Mouse (Mus musculus) CD4-positive helper T cell, adult 2 months (primary cell): Measurements from ENCODE around the gene Ltbp2.

Experiments
- DNase-seq: peaks from one replicate; pipeline ENCODE4 v3.0.0-alpha.2; 2012; ENCODE audit warnings: low read depth, missing footprints, low spot score

The Ltbp2 gene

DNA sequence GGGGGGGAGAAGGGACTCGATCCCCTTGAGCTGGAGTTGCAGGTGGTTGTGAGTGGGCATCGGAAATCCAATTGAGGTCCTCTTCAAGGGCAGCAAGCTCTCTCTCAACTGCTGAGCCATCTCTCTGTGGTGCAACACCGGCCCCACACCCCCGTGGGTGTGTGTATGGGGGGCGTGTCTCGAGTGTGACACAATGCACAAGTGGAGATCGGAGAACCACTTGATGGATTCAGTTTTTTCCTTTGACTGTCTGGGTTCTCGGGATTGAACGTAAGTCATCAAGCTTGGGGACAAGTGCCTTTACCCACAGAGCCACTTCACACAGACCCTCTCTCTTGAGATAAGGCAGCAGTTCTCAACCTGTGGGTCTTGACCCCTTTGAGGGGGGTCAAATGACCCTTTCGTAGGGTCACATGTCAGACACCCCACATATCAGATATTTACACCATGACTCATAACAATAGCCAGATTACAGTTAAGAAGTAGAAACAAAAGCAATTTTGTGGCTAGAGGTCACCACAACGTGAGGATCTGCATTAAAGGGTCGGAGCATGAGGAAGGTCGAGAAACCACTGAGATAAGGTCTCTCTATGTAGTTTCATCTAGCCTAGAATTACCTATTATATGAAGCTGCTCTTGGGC lies 112.6 kb downstream of the Ltbp2 start:
- DNase-seq = peak; percentile 56

DNA sequence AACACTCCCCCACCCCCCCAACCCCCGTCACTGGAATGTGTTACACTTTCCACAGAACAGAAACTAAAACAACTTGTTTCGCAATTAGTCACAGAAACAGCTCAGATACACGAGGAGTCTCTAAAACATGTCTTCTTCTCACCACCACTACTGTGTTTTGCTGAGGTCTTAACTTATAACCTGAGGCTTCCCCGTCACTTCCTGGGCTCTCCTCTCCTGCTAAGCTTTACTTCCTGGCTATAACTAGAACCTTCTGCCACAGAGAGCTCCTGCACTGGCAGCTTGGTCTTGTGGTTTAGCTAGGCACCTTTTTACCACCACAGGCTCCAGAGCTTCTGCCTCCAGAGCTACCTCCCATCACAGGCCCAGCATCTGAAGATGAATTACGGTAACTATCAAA lies 113.8 kb downstream of the Ltbp2 start:
- peak; percentile 92 for DNase-seq

DNA sequence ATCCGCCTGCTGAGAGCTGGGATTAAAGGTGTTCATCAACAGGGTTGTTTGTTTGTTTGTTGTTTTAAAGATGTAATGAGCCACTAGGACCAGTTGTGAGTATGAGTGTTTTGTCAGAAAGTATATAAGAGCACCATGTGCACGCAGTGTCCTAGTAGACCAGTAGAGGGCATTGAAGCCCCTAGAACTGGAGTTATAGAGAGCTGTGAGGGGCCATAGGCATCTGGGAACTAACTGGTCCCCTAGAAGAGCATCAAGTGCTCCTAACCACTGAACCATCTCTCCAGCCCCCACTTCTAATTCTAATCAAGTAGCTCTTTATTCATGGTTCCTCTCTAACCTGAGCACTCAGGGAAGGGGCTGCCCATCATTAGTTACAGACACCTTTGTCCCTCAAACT lies 117.3 kb downstream of the Ltbp2 start:
- peak; percentile 51 for DNase-seq

DNA sequence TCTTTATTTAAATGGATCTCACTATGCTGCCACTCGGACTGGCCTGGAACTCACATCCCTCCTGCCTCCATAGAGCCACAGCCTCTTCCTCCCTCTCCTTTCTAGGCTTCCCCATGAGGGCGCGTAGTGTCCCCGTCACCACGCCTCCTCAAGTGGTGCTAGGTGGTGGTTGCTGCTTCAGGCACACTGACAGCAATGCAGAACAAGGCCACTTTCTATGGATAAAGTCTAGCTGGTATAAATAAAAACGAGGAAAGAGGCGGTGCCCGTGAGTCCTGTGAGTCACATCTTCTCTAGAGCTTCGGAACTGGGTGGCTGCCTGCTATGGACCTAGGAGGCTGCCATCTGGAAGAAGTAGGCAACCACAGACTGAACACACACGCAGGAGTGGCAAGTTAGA lies 120.3 kb downstream of the Ltbp2 start:
- DNase-seq = no peak

DNA sequence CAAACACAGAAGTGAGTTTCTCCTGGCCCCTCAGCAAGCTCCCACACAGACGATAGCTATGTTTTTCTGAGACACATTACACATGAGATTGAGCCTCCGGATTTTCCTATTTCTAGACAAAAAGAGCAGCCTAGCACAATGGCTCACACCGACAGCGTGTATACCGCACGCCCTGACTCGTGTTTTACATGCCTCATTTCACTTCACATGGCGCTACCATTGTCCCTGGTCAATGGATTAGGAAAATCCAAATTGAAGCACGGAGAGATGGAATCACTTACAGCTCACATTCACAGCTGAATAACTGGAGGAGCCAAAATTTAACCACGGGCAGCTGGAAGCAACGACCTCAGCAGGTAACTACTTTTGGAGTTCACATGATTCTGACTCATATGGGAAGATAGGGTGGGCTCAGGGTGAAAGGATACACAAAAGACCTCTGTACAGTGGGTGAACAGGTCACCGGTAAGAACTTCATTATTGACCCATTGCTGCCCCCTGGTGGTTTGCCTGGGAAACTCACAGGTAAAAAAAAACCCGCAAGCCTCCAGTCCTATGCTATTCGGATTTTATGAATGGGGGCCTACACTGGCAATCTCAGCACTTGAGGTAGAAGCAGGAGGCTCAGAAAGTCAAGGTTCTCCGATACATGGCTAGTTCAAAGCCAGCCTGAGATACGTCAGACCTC lies 121.2 kb downstream of the Ltbp2 start:
- DNase-seq = peak; percentile 63

DNA sequence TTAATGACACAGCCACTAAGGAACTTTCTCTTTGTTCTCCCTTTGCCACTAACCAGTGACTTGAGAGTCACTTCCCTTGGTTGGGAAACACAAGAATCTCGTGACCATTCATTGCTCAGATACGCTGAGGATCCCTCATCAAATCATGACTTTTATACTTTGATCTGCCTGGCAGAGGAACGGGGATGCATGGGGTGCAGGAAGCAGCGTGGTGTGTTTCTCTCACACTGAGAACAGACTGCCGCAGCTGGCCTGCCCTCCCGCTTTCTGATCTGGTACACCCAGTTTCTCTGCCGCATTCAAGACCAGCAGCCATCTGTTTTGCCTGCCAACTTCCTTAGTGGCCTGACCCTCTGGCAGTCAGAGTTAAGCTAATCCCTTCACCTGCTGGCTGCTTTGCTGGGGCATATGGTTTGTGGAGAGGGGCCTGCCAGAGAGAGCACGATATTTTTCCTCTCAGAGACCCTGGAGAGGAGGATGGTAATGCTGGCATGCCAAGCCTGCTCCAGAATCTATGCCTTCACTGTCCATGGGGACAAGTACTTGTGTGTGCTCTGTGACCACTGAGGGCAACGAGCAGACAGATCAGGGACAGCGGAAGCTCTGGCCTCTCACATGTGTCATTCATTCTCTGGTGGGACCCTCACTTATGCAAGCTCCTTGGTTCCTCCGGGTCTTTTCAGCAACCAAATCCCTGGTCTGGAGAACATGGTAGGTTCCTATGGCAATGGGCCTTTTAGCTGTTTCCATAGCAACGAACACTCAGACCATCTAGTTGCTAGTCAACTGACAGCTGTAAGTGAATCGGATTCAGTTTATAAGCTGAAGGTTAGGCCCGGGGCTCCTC lies 124.0 kb downstream of the Ltbp2 start:
- DNase-seq = no peak

DNA sequence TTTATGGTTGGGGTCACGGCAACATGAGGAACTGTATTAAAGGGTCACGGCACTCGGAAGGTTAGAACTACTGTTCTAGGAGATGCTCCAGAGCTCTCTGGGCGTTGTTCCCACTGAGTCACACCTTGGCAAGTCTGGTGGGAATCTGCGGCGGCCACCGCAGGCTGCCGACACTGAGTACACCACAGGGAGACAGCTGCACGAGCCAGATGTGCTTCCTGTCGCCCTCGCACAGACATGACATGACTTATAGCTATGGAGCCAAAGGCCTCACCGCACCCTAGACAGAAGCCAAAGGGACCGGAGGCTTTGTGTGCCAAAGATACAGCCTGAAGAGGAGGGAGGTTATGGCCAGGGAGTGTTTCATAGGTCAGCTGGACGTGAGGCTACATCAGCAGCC lies 125.7 kb downstream of the Ltbp2 start:
- DNase-seq = no peak

DNA sequence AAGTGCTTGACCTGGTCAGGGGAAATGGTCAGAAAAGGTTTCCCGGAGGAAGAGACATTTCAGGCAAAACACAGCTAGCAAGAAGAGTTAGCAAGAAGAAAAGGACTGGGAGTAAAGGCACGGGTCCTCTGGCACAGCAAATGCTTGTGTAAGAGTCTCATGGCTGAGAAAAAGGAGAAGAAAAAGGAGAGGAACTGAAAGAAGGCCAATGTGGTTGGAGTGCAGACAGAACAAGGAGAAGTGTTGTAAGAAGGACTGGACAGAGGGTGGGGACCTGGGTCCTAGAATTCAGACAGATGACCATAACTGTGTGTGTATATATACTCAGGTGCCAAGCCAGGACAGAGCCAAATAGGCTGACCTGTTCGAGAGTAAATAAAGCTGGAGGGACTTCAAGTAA lies 128.2 kb downstream of the Ltbp2 start:
- DNase-seq = no peak

DNA sequence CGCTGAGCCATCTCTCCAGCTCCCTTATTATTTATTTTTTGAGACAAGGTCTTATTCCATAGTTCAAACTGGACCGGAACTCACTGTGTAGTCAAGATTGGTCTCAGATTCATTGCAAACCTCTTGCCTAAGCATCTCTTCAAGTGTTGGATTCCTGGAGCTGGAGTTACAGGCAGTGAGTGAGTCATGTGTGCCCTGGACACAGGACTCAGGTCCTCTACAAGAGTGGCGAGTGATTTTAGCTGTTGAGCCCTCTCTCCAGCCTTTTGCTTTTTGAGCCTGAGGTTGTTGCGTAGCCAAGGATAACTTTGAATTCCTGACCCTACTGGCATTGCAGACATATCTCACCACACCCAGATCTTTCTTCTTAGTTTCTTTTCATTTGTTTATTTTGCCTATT lies 130.6 kb downstream of the Ltbp2 start:
- DNase-seq = no peak

DNA sequence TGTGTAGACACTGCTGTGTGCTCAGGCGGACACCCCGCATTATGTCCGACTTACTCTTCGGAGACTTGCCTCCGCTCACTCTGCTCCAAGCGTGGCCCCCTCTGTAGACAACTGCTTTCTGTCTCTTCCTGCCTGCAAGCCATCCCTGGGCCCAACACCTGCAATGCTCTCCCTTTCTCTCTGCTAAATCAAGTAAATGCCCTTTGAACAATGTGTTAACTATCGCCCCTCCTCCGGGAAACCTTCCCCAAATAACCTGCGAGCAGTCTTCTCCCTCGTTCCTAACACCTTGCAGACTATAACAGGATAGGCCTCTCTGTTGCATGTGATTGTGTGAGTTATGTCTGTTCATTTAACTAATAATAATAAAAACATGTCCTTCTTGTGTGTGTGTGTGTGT lies 132.8 kb downstream of the Ltbp2 start:
- DNase-seq = no peak

DNA sequence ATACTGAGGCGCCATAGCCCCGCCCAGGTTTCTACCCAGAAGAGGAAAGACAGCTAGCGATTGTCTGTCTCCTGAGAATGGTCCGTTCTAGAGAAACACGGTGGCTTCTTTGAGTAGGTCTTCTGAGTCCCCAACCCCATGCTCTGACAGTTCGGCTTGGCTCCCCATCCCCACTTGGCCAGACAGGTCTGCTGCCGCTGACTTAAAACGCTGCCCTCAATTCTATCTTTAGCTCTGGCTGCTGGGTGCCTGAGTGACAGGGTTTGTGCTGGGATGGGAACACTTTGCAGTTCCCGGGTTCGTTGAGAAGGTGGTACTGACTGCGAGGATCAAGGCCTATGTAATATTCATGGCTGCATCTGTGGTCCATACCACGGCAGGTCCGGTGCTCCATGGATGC lies 143.0 kb downstream of the Ltbp2 start:
- DNase-seq = no peak
